Mouse (Mus musculus) midbrain, embryonic 16.5 days (tissue): Measurements from ENCODE around the gene Heph. TPM values are rescaled to one million over a fixed set of nuclear protein-coding genes. Genes with fewer than 3 reads are reported as not detected.
"Not testable (repeated sequence)": the region's sequence is repeated elsewhere in the genome, so short reads cannot be mapped to it uniquely, and the experiment has no call there.

Source experiments
- ATAC-seq: fragments of 200-750 bp; cut with Nextera tagmentation; 2 replicates; pipeline ENCODE4 v1.8.0; 2017; ENCODE audit warnings: moderate TSS enrichment
- H3K27ac ChIP-seq: fragments of 300-500 bp; sonication (generic); 2 replicates; pipeline ENCODE4 v1.5.1; 2014; ENCODE audit warnings: mild to moderate bottlenecking, low read length, mixed read lengths
- H3K27me3 ChIP-seq: fragments of 300-500 bp; sonication (generic); 2 replicates; pipeline ENCODE4 v1.6.1; 2014; ENCODE audit warnings: low read depth, low read length, mixed read lengths; ENCODE audit not compliant: control insufficient read depth, insufficient read depth
- H3K36me3 ChIP-seq: fragments of 300-500 bp; sonication (generic); 2 replicates; pipeline ENCODE4 v1.6.1; 2014; ENCODE audit warnings: mild to moderate bottlenecking, low read length, moderate library complexity, mixed read lengths; ENCODE audit not compliant: control insufficient read depth, insufficient read depth
- H3K4me1 ChIP-seq: fragments of 300-500 bp; sonication (generic); 2 replicates; pipeline ENCODE4 v1.6.1; 2014; ENCODE audit warnings: mild to moderate bottlenecking, low read length, mixed read lengths; ENCODE audit not compliant: control insufficient read depth, insufficient read depth
- H3K4me2 ChIP-seq: fragments of 300-500 bp; sonication (generic); 2 replicates; pipeline ENCODE4 v1.6.1; 2014; ENCODE audit warnings: mild to moderate bottlenecking, low read length, mixed read lengths
- H3K4me3 ChIP-seq: fragments of 300-500 bp; sonication (generic); 2 replicates; pipeline ENCODE4 v1.5.1; 2014; ENCODE audit warnings: low read depth, mild to moderate bottlenecking, low read length, moderate library complexity, mixed read lengths
- H3K9ac ChIP-seq: fragments of 300-500 bp; sonication (generic); 2 replicates; pipeline ENCODE4 v1.6.1; 2014; ENCODE audit warnings: low read depth, low read length, mixed read lengths
- H3K9me3 ChIP-seq: fragments of 300-500 bp; sonication (generic); replicated peaks from 2 replicates; pipeline ENCODE4 v1.6.1; 2014; ENCODE audit warnings: mild to moderate bottlenecking, low read length, mixed read lengths; ENCODE audit not compliant: control insufficient read depth, poor library complexity, severe bottlenecking
- WGBS: fragments of 180-500 bp; shearing (Covaris S2); extraction: QIAGEN DNeasy Blood & Tissue Kit; methylation state at CpG from one replicate; pipeline ENCODE4 v1.1.7; 2014; 5-methylcytosine and 5-hydroxymethylcytosine counted together
- polyA plus RNA-seq: library from polyadenylated mRNA; unstranded; fragments of >200 nt; fragmentation: Nextera tagmentation; extraction: Ambion mirVana; gene quantifications from 2 replicates; pipeline ENCODE4 v1.2.1, GENCODE M21; 2015

Gene Heph
- 3.1 and 3.9 TPM in 2 replicates for polyA plus RNA-seq

DNA sequence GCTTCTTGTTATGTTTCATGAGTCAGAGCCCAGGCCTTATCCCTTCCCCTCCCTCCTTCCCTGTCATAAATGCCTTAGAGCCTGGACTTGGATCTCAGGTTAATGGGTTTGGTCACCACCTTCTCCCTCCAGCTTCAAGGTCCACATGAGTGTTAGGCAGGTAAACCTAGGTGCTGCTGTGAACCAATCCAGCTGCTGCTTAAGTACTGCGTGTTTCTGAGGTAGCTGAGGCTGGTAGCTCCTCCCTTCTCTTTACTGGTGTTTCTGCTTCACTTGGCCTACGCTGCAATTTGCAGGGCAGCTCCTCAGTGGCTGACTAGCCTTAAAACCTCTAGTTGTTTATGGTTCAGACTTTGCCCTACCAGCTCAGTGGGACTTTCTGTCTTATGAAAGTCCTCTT lies at the start of gene Heph:
TSS of gene Heph (plus strand) at position 211 of the 400 bp plus-strand sequence.
- H3K9ac ChIP-seq = no peak within 1 kb of the TSS
- H3K4me2 ChIP-seq = peak within 1 kb of the TSS; percentile 10
- 66% methylated on average over 2 of the region's 2 CpGs for WGBS
- H3K27ac ChIP-seq = no peak within 1 kb of the TSS
- no peaks in the 10 kb centered on the region for H3K9me3 ChIP-seq
- H3K4me1 ChIP-seq = no peaks in the 10 kb centered on the region
- ATAC-seq = no peak
- H3K27me3 ChIP-seq = no peaks in the 10 kb centered on the region
- H3K36me3 ChIP-seq = no peaks in the 10 kb centered on the region
- 0 out of 2 replicates have a peak within 1 kb of the TSS, but pooled peaks have one; percentile 4 for H3K4me3 ChIP-seq

DNA sequence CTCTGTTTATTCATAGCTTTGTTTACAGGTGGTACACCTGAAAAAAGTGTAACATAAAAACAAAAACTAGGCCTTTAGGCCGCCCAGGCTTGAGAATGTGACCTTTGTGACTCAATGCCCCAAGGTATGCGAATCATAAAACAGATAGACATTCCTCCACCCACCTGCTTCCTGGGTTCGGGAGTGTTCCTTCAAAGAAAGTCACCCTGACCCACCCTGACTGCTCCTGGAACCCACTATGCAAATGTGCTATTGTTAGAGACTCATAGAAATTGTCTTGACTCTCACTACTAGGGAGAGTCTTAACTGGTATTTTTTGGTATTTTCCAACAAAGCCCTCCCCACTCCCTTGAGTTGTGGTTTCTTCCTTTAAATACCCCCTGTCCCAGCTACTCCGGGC lies 39.8 kb upstream of the Heph start:
- H3K9ac ChIP-seq, H3K4me2 ChIP-seq, H3K27ac ChIP-seq, H3K4me1 ChIP-seq, H3K4me3 ChIP-seq, H3K36me3 ChIP-seq, H3K9me3 ChIP-seq, H3K27me3 ChIP-seq, ATAC-seq: not testable (repeated sequence)
- 82% methylated on average over 4 of the region's 4 CpGs for WGBS

DNA sequence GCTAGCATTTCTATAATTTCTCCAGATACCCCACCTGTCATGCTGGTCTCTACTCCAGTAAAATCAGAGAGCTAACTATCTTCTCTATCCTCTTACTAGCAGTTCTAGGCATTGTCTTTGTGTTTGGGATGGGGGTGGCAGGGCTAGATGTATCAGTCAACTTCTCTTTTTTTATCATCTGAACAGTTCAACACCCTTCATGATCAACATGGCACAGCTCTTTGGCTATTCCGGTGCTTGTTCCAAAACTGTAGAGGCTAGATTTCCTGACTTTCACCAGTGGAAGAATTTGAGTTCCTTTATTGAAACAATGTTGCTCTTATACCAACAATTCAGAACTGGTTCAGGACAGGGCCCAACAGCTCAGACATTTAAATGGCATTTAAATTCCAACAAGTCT lies 38.2 kb upstream of the Heph start:
- Histone ChIP-seq H3K9ac (no peak overlapping the region), H3K4me2 (no peak overlapping the region), H3K9me3 (no peaks in the 10 kb centered on the region), H3K4me3 (no peak overlapping the region), H3K4me1 (no peaks in the 10 kb centered on the region), H3K36me3 (no peaks in the 10 kb centered on the region), H3K27ac (no peak overlapping the region), H3K27me3 (no peaks in the 10 kb centered on the region)
- ATAC-seq = no peak
- WGBS = 95% methylated on average over 1 of the region's 1 CpGs

GRCm38 (mm10) chrX:96417733-96418132 lies 37.4 kb upstream of the Heph start:
- H3K4me3 ChIP-seq = no peak overlapping the region
- no peak for ATAC-seq
- no peak overlapping the region for H3K9ac ChIP-seq
- no peaks in the 10 kb centered on the region for H3K36me3 ChIP-seq
- no peak overlapping the region for H3K4me2 ChIP-seq
- H3K4me1 ChIP-seq = no peaks in the 10 kb centered on the region
- H3K27me3 ChIP-seq = no peaks in the 10 kb centered on the region
- no peak overlapping the region for H3K27ac ChIP-seq
- 64% methylated on average over 1 of the region's 1 CpGs for WGBS
- no peaks in the 10 kb centered on the region for H3K9me3 ChIP-seq

DNA sequence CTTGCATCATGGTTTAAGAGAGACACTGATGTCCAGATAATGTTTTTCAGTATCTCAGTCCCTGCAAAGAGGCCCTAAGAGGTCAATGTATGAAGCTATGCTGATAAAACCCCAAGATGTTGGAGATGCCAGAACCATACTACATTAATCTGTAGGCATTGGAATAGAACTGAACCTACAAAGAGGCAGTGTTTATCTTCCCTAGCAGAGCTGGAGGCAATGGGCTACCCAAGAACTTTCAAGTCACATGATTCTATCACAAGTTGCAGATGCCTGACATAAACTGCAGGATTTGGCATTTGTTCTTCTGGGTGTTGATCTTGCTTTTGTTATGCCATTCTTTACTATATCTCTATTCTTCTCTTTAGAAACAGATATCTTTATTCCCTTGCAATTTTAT lies 35.8 kb upstream of the Heph start:
- Histone ChIP-seq H3K4me3 (no peak overlapping the region), H3K27ac (no peak overlapping the region), H3K4me1 (no peaks in the 10 kb centered on the region), H3K27me3 (no peaks in the 10 kb centered on the region), H3K4me2 (no peak overlapping the region), H3K9ac (no peak overlapping the region), H3K36me3 (no peaks in the 10 kb centered on the region), H3K9me3 (no peaks in the 10 kb centered on the region)
- ATAC-seq = no peak

GRCm38 (mm10) chrX:96456201-96456963 lies 1.2 kb downstream of the Heph start, which contains the start of gene Hsf3:
Hsf3 (minus strand) TSS chrX:96456294.
- Histone ChIP-seq H3K9ac (no peak within 1 kb of the TSS), H3K27ac (no peak within 1 kb of the TSS), H3K4me2 (peak within 1 kb of the TSS; percentile 10), H3K36me3 (no peaks in the 10 kb centered on the region), H3K27me3 (no peaks in the 10 kb centered on the region), H3K4me1 (no peaks in the 10 kb centered on the region), H3K9me3 (no peaks in the 10 kb centered on the region), H3K4me3 (peak within 1 kb of the TSS; percentile 4; the same call in 1 of the 2 replicates)
- peak; percentile 45; the same call in 1 of the 2 replicates for ATAC-seq
- 17% methylated on average over 9 of the region's 9 CpGs for WGBS

DNA sequence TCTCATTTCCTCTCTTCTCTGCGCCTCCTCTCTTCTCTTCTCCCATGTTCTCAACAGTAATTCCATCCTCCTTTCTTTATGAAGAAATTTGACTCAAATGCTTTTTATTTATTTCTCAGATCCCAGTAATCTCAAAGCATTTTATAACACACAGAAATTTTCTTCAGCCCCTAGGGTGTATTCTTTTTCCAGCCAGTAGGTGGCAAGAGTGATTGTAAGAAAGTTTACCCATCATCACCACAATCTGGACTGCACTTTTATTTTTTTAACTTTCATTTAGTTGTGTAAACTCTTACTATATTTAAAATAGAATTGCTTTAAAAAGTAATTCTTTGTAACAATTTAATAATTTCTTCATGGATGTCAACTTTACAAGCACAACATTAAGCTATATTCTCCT lies 46.4 kb downstream of the Heph start:
- Histone ChIP-seq H3K4me1 (no peaks in the 10 kb centered on the region), H3K9me3 (no peaks in the 10 kb centered on the region), H3K27me3 (no peaks in the 10 kb centered on the region), H3K4me3 (no peak overlapping the region), H3K9ac (no peak overlapping the region), H3K27ac (no peak overlapping the region), H3K36me3 (no peaks in the 10 kb centered on the region), H3K4me2 (no peak overlapping the region)
- 60% methylated on average over 1 of the region's 1 CpGs for WGBS
- ATAC-seq = no peak

Other genes with a start within 250 kb of the Heph start
- not detected in 2 replicates for gene Vsig4, start 161.9 kb upstream of the Heph start, polyA plus RNA-seq
- gene Hsf3, start 935 bp downstream of the Heph start, polyA plus RNA-seq = not detected in 2 replicates